Mouse (Mus musculus) limb, embryonic 15.5 days (tissue): ENCODE measurements around the gene Hist1h2bc. TPM values are rescaled to one million over a fixed set of nuclear protein-coding genes. Genes with fewer than 3 reads are reported as not detected.
"Not testable (repeated sequence)": the region's sequence is repeated elsewhere in the genome, so short reads cannot be mapped to it uniquely, and the experiment has no call there.

Source experiments
- ATAC-seq: fragments of 200-750 bp; cut with Nextera tagmentation; 2 replicates; pipeline ENCODE4 v1.8.0; 2017; ENCODE audit warnings: low read depth, moderate TSS enrichment; ENCODE audit not compliant: insufficient number of reproducible peaks, low FRiP score, low TSS enrichment
- H3K27ac ChIP-seq: fragments of 300-500 bp; sonication (generic); 2 replicates; pipeline ENCODE4 v1.5.1; 2015; ENCODE audit warnings: moderate library complexity, mild to moderate bottlenecking, inconsistent platforms
- H3K27me3 ChIP-seq: fragments of 300-500 bp; sonication (generic); 2 replicates; pipeline ENCODE4 v1.6.1; 2015; ENCODE audit warnings: inconsistent platforms
- H3K36me3 ChIP-seq: fragments of 300-500 bp; sonication (generic); 2 replicates; pipeline ENCODE4 v1.6.1; 2015; ENCODE audit warnings: inconsistent platforms
- H3K4me1 ChIP-seq: fragments of 300-500 bp; sonication (generic); 2 replicates; pipeline ENCODE4 v1.6.1; 2015; ENCODE audit warnings: inconsistent platforms
- H3K4me2 ChIP-seq: fragments of 300-500 bp; sonication (generic); 2 replicates; pipeline ENCODE4 v1.6.1; 2015; ENCODE audit warnings: mild to moderate bottlenecking, inconsistent platforms
- H3K4me3 ChIP-seq: fragments of 300-500 bp; sonication (generic); 2 replicates; pipeline ENCODE4 v1.5.1; 2015; ENCODE audit warnings: mild to moderate bottlenecking, inconsistent platforms
- H3K9ac ChIP-seq: fragments of 300-500 bp; sonication (generic); 2 replicates; pipeline ENCODE4 v1.6.1; 2015; ENCODE audit warnings: inconsistent platforms
- H3K9me3 ChIP-seq: fragments of 300-500 bp; sonication (generic); 2 replicates; pipeline ENCODE4 v1.6.1; 2016; ENCODE audit warnings: inconsistent platforms
- WGBS: fragments of 180-500 bp; shearing (Covaris S2); methylation state at CpG from one replicate; pipeline ENCODE4 v1.1.7; 2015; 5-methylcytosine and 5-hydroxymethylcytosine counted together
- polyA plus RNA-seq: library from polyadenylated mRNA; unstranded; fragments of >200 nt; fragmentation: Nextera tagmentation; extraction: Ambion mirVana; gene quantifications from 2 replicates; pipeline ENCODE4 v1.2.1, GENCODE M21; 2015

The Hist1h2bc gene
- polyA plus RNA-seq, 1 experiment from 2014 or later, result 47.2 TPM

- no peaks in the 10 kb centered on the region for H3K36me3 ChIP-seq
- 72% methylated on average over 4 of the region's 4 CpGs for WGBS
- no peak overlapping the region for H3K4me2 ChIP-seq
Measured at GRCm38 (mm10) chr13:23702220-23702619, 18.2 kb downstream of the Hist1h2bc start.

GRCm38 (mm10) chr13:23702801-23703200 lies 18.8 kb downstream of the Hist1h2bc start:
- not testable (repeated sequence) for H3K9me3 ChIP-seq, H3K27ac ChIP-seq, H3K9ac ChIP-seq, ATAC-seq, H3K4me3 ChIP-seq, H3K4me2 ChIP-seq, H3K36me3 ChIP-seq, H3K27me3 ChIP-seq, H3K4me1 ChIP-seq
- WGBS, result 81% methylated on average over 2 of the region's 2 CpGs

More at GRCm38 (mm10) chr13:23702220-23702619, 18.2 kb downstream of the Hist1h2bc start:
- Histone ChIP-seq H3K27me3 (no peaks in the 10 kb centered on the region), H3K27ac (no peak overlapping the region), H3K4me3 (no peak overlapping the region), H3K4me1 (peaks cover 12% of the 10 kb centered on the region), H3K9me3 (no peaks in the 10 kb centered on the region), H3K9ac (no peak overlapping the region)
- ATAC-seq, result no peak

GRCm38 (mm10) chr13:23705751-23706356 lies 21.9 kb downstream of the Hist1h2bc start:
- Histone ChIP-seq H3K9ac (no peak overlapping the region), H3K4me1 (0 out of 2 replicates have a peak, but pooled peaks cover 7% of the 10 kb centered on the region), H3K4me3 (no peak overlapping the region), H3K36me3 (no peaks in the 10 kb centered on the region), H3K27ac (no peak overlapping the region), H3K27me3 (no peaks in the 10 kb centered on the region), H3K4me2 (no peak overlapping the region), H3K9me3 (no peaks in the 10 kb centered on the region)
- WGBS, result 92% methylated on average over 7 of the region's 7 CpGs
- ATAC-seq, result no peak

- H3K4me3 ChIP-seq, result no peak overlapping the region
- H3K4me2 ChIP-seq, result no peak overlapping the region
- H3K27ac ChIP-seq, result no peak overlapping the region
- no peaks in the 10 kb centered on the region for H3K27me3 ChIP-seq
- H3K36me3 ChIP-seq, result no peaks in the 10 kb centered on the region
- H3K9me3 ChIP-seq, result no peaks in the 10 kb centered on the region
- no peak overlapping the region for H3K9ac ChIP-seq
- no peak for ATAC-seq
- H3K4me1 ChIP-seq, result 0 out of 2 replicates have a peak, but pooled peaks cover 7% of the 10 kb centered on the region
- 94% methylated on average over 12 of the region's 12 CpGs for WGBS
Measured at GRCm38 (mm10) chr13:23706771-23707170, 22.8 kb downstream of the Hist1h2bc start.

- no peaks in the 10 kb centered on the region for H3K9me3 ChIP-seq
- no peaks in the 10 kb centered on the region for H3K27me3 ChIP-seq
- no peak overlapping the region for H3K9ac ChIP-seq
- no peak overlapping the region for H3K4me3 ChIP-seq
- H3K4me1 ChIP-seq, result 0 out of 2 replicates have a peak, but pooled peaks cover 7% of the 10 kb centered on the region
- ATAC-seq, result no peak
- H3K4me2 ChIP-seq, result no peak overlapping the region
- no peaks in the 10 kb centered on the region for H3K36me3 ChIP-seq
- no peak overlapping the region for H3K27ac ChIP-seq
- WGBS, result 93% methylated on average over 4 of the region's 4 CpGs
Measured at GRCm38 (mm10) chr13:23708041-23708440, 24.0 kb downstream of the Hist1h2bc start.

GRCm38 (mm10) chr13:23708654-23709053 lies 24.7 kb downstream of the Hist1h2bc start:
- Histone ChIP-seq H3K27ac (no peak overlapping the region), H3K9ac (no peak overlapping the region), H3K27me3 (no peaks in the 10 kb centered on the region), H3K36me3 (no peaks in the 10 kb centered on the region), H3K4me1 (0 out of 2 replicates have a peak, but pooled peaks cover 7% of the 10 kb centered on the region), H3K4me3 (no peak overlapping the region), H3K4me2 (no peak overlapping the region), H3K9me3 (no peaks in the 10 kb centered on the region)
- ATAC-seq, result no peak
- WGBS, result 57% methylated on average over 4 of the region's 4 CpGs

GRCm38 (mm10) chr13:23709714-23710373 lies 25.8 kb downstream of the Hist1h2bc start:
- H3K36me3 ChIP-seq, result no peaks in the 10 kb centered on the region
- no peak for ATAC-seq
- no peak overlapping the region for H3K27ac ChIP-seq
- H3K4me2 ChIP-seq, result peak overlapping the region; percentile 74
- no peaks in the 10 kb centered on the region for H3K9me3 ChIP-seq
- H3K4me1 ChIP-seq, result 0 out of 2 replicates have a peak, but pooled peaks cover 7% of the 10 kb centered on the region
- peak overlapping the region; percentile 47 for H3K4me3 ChIP-seq
- peak overlapping the region; percentile 36; the same call in 1 of the 2 replicates for H3K9ac ChIP-seq
- WGBS, result 18% methylated on average over 15 of the region's 15 CpGs
- no peaks in the 10 kb centered on the region for H3K27me3 ChIP-seq

- Histone ChIP-seq H3K4me3 (peak within 1 kb of the TSS; percentile 47), H3K27me3 (no peaks in the 10 kb centered on the region), H3K27ac (no peak within 1 kb of the TSS), H3K9me3 (no peaks in the 10 kb centered on the region), H3K36me3 (no peaks in the 10 kb centered on the region), H3K4me2 (peak within 1 kb of the TSS; percentile 74), H3K9ac (peak within 1 kb of the TSS; percentile 36; the same call in 1 of the 2 replicates), H3K4me1 (0 out of 2 replicates have a peak, but pooled peaks cover 7% of the 10 kb centered on the region)
- ATAC-seq, result no peak
- 2% methylated on average over 17 of the region's 17 CpGs for WGBS
Measured at GRCm38 (mm10) chr13:23710374-23711089, 26.5 kb downstream of the Hist1h2bc start, which contains the start of gene Hfe. Gene Hfe, minus strand, starts transcription at chr13:23710854.

GRCm38 (mm10) chr13:23716261-23717042 lies 32.5 kb downstream of the Hist1h2bc start:
- no peaks in the 10 kb centered on the region for H3K27me3 ChIP-seq

GRCm38 (mm10) chr13:23717176-23717575 lies 33.2 kb downstream of the Hist1h2bc start:
- Histone ChIP-seq H3K4me2 (no peak overlapping the region), H3K9me3 (no peaks in the 10 kb centered on the region), H3K27ac (no peak overlapping the region), H3K27me3 (no peaks in the 10 kb centered on the region), H3K9ac (no peak overlapping the region), H3K4me3 (no peak overlapping the region), H3K36me3 (no peaks in the 10 kb centered on the region), H3K4me1 (no peaks in the 10 kb centered on the region)
- ATAC-seq, result no peak
- WGBS, result 52% methylated on average over 11 of the region's 11 CpGs

More at GRCm38 (mm10) chr13:23716261-23717042, 32.5 kb downstream of the Hist1h2bc start:
- Histone ChIP-seq H3K27ac (no peak overlapping the region), H3K36me3 (no peaks in the 10 kb centered on the region), H3K4me3 (no peak overlapping the region), H3K4me1 (no peaks in the 10 kb centered on the region), H3K4me2 (no peak overlapping the region), H3K9ac (no peak overlapping the region), H3K9me3 (no peaks in the 10 kb centered on the region)
- ATAC-seq, result no peak
- WGBS, result 88% methylated on average over 5 of the region's 5 CpGs

- 11% methylated on average over 2 of the region's 2 CpGs for WGBS
- not testable (repeated sequence) for H3K27ac ChIP-seq, H3K4me1 ChIP-seq, ATAC-seq, H3K36me3 ChIP-seq, H3K27me3 ChIP-seq, H3K9me3 ChIP-seq, H3K4me3 ChIP-seq, H3K4me2 ChIP-seq, H3K9ac ChIP-seq
Measured at GRCm38 (mm10) chr13:23717593-23718245, 33.7 kb downstream of the Hist1h2bc start.
